Mouse (Mus musculus): Measurements from ENCODE around the gene Nsg1.

Nsg1 gene

DNA sequence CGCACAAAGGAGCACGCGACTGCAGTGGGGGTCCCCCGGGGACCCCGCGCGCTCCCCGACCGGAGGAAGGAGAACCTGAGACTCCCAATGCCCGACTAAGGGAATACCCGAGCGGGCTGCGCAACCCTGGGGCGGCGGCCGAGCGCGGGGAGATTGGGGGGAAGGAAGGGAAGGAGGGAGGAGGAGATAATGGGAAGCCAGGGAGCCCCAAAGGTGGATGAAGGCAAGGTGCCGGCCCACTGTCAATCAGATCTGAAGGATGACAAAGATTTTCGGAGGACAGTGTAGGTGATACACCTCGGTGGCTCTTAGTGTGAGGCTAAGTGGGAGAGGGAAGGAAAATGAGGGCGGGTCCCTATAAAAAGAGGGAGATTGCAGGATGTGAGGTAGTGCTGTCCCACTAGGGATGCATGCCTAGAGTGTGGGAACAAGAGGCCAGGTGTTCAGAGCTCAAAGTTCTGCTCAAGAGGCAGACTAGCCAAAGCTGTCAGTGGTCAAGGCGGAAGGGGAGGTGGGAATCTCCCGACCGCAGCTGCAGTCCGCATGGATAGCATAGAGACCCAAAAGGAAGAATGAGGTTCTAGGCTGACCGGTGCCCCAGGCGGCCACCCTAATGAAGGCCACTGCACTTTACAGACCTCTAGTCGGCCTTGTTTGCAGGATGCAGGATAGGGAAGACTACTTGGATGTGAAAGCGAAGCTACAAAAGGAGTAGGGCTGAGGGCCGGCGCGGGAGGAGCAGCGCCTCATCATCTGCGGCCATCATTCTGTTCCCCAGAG, at the start of gene Nsg1:
TSS of gene Nsg1 (minus strand) at position 274 of the 780 bp plus-strand sequence.
- no peak for DNase-seq

DNA sequence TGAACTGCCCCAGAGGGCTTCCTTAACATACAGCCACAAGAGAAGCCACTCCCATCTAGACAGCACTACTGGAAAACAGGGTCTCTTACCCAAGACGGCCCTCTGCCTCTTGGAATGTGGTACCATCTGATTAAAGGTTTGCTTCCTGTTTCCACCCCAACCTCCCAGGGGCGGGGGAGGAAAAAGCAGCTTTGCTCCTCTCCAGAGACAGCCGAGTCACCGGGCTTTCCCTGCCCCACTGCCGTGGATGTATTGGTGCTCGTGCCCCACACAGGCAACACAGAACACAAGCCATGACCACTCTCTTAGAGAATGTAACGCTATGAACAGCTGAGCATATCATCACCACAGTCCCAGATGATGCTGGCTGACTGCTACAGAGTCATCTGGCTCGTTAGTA, 49.3 kb upstream of the Nsg1 start:
- DNase-seq: no peak

GRCm38 (mm10) chr5:38205303-38205726, 45.6 kb upstream of the Nsg1 start:
- no peak for DNase-seq

DNA sequence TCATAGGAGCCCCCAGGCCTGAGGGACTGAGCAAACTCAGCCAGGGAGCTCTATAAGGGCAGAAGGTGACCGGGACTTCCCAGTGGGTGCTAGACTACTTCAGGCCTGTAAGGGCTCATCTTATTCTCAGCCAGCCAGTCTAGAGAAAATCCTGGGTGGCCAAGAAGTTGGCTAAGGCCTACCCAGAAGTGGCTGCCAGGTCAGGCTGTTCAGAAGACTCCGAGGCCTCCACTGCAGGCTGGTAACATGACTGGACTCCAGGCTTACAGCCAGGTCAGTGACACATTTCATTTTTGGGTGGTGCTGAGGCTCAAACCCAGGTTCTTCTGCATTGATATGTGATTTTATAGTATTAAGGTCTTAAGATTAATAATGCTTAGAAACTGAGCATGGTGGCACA, 40.0 kb upstream of the Nsg1 start:
- DNase-seq: no peak

DNA sequence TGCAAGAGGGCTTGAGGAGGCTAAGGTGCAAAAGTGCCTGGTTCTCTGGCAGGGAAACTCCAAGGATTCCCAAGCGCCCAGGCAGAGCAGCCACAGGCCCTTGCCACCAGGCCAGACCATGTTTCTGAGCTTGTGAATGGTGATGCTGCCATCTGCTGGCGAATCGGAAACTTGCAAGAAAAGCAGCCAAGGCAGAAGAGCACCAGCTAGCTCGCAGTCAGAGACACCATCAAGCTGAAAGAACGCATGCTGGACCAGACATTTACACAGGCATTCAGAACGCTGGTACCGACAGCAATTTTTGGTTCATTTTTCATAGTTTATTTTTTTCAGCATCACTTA, 37.7 kb upstream of the Nsg1 start:
- DNase-seq: peak; percentile 89

DNA sequence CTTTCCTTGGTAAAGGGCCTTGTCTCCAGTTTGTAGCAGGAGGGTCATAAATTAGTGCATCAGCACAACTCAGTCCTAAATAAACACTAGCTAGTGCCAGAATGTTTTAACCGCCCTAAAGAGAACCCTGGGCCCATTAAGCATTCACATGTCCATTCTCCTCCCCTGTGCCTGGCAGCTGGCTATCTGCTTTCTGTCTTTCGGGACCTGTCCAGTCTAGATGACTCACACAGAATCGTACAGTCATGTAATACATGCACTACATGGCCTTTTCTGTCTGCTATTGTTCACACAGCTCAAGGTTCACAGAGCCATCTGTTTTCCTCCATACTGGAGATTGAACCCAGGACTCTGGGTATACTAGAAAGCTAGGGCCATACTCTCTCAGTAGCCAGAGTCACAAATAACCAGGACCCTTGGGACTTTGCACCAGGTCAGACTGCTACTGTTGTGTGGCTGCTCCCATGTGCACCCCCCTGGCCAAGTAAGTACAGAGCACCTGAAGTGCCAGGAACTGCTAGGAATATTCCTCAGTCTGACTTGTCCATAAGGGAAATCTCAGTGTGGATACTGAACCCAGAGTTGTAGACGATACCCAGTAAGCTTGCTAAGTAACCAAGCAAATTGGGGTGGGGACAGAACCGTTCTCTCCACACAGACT, 37.2 kb upstream of the Nsg1 start:
- no peak for DNase-seq

DNA sequence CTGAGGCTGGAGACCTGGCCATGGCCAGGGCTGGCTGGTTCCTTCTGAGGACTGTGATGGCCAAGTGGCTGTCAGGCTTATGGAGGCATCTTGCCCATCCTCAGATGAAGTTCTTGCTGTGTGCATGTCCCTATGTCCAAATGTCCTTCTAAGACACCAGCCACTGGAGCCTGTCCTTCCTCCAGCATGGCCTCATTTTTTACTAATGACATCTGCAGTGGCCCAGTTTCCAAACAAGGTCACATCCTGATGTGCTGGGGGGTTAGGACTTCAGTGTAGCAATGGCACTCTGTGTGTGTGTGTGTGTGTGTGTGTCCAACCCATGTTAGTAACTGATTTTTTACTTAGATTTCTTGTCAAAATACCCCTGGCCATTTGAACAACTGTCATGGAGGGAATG, 36.2 kb upstream of the Nsg1 start:
- DNase-seq: no peak

- DNase-seq: no peak
Observed at GRCm38 (mm10) chr5:38194946-38195345, 35.2 kb upstream of the Nsg1 start.

DNA sequence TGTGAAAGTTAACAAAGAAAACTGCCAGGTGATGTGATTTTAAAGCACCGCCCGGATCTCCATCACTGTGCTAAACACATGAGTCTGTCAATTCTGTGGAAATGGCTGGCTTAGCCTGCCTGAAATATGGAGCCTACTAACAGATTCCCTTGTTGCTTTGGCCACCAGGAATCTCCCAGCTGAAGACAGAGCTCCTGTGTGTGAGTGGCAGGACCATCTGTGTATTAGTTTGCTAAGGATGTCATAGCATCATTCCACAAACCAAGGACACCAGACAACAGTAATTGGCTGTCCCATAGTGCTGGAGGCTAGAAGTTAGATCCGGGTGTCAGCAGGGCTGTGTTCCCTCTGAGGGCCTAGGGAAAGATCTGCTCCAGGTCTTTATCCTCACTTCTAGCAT, 31.2 kb upstream of the Nsg1 start:
- DNase-seq: no peak

DNA sequence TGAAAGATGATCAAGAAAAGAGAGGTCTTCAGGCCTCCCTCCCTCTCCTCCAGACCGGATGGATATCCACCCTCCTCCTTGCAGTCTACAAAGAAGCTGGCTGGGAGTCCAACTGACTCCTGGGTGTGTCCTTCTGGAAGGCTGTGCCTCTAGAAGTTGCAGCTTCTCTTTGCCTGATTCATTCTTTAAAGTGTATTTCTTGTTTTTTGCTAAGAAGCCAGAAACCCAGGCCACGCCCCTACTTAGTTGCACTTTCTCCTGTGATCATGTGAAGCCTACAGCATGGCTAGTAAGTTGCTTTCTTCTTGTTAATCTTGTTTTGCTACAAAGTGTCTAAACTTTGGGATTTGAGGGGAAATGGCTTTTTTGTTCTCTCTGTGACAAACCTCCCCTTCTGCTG, 27.3 kb upstream of the Nsg1 start:
- no peak for DNase-seq

DNA sequence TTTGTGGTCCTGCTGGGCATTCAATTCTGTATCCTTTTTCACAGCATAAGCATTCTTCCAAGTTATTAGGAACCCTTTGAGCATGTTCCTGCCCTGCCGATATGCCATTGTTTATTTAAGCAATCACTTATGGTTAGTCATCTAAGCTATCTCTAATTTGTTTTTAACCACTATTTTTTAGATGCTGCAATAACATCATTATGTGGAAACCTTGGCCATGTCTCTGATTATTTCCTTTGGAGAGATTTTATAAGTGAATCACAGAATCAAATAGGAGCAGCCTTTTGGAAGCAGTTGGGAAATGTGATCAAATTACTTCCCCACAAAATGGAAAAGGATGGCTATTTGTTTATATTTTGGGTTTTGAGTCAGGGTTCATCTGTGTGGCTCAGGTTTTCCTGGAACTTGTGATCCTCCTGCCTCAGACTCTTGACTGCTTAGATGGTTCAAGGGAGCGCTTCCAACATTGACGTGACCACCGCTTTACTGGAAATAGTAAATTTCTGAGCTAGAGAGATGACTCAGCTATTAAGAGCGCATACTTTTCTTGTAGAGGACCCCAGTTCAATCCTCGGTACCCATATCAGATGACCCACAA, 25.1 kb upstream of the Nsg1 start:
- no peak for DNase-seq

- DNase-seq: no peak
Observed at GRCm38 (mm10) chr5:38174256-38174912, 14.7 kb upstream of the Nsg1 start.

DNA sequence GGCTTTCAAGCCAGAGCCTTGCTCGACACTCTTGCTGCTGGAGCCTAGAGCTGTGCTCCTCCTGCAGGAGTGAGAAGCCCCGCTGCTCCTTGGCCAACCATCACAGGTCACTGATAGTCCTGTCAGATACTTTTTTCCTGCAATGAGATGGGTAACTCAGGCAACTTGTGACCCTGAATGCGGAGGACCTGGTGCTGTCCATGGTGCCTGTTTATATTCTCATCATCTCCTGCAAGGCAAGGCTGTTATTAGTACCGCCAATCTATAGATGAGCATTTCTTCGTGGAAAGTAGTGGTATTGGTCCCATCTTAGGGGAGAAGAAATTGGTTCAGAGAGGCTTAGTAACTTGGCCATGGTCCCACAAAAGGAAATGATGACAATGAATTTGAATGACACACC, 14.1 kb upstream of the Nsg1 start:
- no peak for DNase-seq

DNA sequence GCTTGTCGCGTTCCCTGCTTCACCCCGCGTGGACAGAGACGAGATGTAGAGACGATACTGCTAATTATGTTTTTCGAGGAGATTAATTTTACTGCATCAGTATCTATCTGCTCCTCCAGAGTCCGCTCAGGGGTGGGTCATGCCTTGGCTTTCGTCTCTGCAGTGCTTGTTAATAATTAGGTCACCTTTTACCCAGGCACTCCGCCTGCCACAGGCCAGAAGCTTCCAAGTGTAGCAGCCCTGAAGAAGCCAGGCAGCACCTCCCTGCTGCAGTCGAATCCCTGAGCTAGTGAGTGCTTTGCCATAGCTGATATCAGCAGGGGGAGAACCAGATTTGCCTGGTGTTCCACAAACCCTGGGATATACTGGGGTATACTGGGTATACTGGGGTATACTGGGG, 8.8 kb upstream of the Nsg1 start:
- no peak for DNase-seq

DNA sequence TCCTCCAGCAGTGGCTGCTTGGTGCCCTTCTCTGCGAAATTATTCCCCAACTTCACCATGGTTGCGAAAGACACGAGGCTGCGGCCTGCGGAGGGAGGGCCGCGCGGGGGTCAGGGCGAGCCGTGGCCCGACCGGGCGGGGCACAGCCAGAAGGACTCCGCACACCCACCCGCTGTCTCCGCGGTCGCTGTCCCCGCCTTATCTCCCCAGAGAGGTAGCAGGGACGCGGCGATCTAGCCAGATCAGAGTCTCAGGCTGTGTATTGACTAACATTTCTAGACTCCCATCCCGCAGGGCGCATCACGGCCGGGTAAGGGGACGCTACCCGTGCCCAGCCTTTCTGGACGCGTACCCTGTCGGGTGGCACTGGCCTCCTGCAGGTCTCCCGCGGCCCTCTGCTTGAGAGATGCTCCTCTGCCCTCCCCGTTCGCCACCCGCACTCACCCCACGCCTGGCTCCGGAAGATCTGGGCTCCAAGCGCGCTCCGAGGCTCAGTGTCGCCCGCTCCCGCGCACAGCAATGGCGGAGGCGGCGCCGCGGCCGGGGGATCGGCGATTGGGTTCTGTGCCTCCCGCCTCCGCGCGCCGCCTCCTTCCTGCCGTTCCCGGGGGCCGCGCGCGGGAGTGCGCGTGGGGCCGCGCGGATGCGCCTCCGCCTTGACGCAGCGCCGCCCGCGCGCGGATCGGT, 617 bp downstream of the Nsg1 start:
- DNase-seq: peak; percentile 84

DNA sequence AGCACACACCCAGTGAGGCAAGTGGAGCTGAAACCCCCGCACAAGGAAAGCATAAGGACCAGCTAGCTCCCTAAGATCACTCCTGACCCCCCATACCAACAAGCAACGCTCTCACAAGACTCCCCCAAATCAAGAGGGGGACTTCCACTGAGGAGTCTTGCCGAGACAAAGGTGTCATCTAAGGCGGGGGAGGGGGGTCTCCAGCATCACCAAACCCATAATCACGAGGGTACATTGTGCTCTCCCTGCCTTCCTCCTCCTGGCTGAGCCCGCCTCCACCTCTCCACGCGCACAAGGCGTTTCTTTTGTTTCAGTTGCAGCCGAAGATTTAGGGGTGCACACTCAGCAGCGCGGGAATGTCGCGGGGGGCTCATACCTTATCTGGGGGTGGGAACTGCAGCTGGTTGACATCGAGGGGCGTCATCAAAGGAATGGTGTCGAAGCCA, 1.2 kb downstream of the Nsg1 start:
- DNase-seq: no peak

DNA sequence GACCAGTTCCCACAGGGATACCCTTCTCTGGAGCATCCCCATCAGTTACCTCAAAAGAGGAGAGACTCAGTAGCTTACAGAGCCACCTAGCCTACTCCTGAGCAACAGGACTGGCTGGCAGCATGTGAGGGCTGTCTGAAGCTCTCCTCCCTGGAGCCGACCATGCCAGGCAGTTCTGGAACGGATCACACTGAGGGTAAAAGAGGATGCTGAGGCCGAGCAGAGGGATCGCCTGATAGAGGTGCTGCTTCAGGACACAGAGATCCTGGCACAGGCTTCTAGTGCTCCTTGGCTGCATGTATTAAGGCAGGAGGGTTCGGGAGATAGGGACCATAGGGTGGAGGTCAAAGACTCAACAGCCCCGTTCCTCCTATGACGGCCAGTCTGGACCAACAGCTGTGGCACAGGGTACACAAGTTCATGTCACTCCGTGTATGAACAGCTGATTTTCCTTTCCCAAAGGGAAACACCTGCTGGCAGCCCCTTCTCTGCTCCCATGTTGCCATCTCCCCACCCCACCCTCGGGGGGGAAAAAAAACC, 2.2 kb downstream of the Nsg1 start:
- no peak for DNase-seq

GRCm38 (mm10) chr5:38153636-38154035, 6.1 kb downstream of the Nsg1 start:
- DNase-seq: no peak

GRCm38 (mm10) chr5:38152201-38153108, 7.3 kb downstream of the Nsg1 start:
- no peak for DNase-seq

- DNase-seq: no peak
Observed at GRCm38 (mm10) chr5:38151264-38151663, 8.4 kb downstream of the Nsg1 start.

- peak; percentile 24 for DNase-seq
Observed at GRCm38 (mm10) chr5:38146524-38146923, 13.2 kb downstream of the Nsg1 start.

DNA sequence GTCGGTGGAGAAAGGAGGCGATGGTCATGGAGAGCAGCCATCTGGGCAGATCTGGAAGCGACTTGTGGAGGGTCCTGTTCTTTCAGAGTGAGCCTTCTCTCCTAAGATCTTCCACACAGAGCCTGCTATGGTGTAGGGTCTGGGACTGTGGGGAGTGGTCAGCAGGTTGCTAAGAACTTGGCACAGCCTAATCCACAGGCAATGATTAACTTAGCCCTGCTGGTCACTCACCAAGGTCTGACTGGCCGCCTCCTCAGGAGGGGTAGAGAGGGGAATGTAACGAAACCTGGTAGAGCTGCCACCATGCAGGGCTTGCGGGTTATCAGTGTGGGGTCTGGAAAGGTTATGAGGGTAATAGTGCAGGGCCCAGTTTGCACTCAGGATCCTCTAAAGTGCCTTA, 18.8 kb downstream of the Nsg1 start:
- DNase-seq: peak; percentile 51
